Mouse (Mus musculus) brain, embryonic 14.5 days (tissue): Measurements from ENCODE around the gene Gm27027. TPM values are rescaled to one million over a fixed set of nuclear protein-coding genes. Genes with fewer than 3 reads are reported as not detected.

Source experiments
- DNase-seq: peaks from one replicate; pipeline ENCODE4 v3.0.0-alpha.2; 2011; ENCODE audit warnings: low read depth
- CTCF ChIP-seq: fragments of 200-500 bp; IDR thresholded peaks from 2 replicates; pipeline ENCODE4 v1.5.1; 2012; ENCODE audit warnings: inconsistent platforms, mild to moderate bottlenecking, moderate library complexity, borderline replicate concordance; ENCODE audit not compliant: insufficient read depth, insufficient read length; ENCODE audit errors: extremely low read depth
- POLR2A ChIP-seq: fragments of 200-500 bp; IDR thresholded peaks from 2 replicates; pipeline ENCODE4 v1.6.1; 2012; ENCODE audit warnings: mild to moderate bottlenecking, inconsistent platforms, borderline replicate concordance; ENCODE audit not compliant: poor library complexity, insufficient read depth, insufficient read length, severe bottlenecking; ENCODE audit errors: extremely low read depth
- polyA plus RNA-seq: library from polyadenylated mRNA; depleted of rRNA; stranded (reverse); fragments of >200 nt; gene quantifications from 2 replicates; pipeline ENCODE4 v1.2.3, GENCODE M21; 2012; rRNA removed

The Gm27027 gene
- polyA plus RNA-seq, result 0.16 TPM in 1 of 2 replicates, not detected in the other

DNA sequence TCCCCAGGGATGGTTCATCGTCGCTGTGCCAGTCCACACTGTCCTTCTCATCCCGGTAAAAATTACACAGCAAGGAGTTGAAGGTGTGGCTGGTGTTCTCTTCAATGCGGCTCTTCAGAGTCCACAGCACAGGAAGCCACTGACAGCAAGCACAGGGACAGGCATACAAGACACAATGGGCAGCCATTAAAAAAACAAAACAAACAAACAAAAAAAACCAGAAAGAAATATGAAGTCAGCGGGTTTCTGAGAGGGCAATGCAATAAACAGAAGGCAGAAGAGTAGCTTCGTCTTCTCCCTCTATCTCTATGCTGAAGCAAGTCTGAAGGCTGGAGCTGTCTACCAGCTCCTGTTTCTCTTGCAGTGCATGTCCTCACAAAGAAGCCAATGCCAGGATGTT is at the start of gene Gm27027:
Gm27027 (minus strand) TSS at position 101 of the 400 bp plus-strand sequence.
- no peak for DNase-seq
- TF ChIP-seq CTCF, result no peak

GRCm38 (mm10) chr2:94045411-94046090 is 49.4 kb upstream of the Gm27027 start:
- DNase-seq, result peak; percentile 65
- TF ChIP-seq CTCF (no peak), POLR2A (no peak)

GRCm38 (mm10) chr2:94044174-94044573 is 48.0 kb upstream of the Gm27027 start:
- DNase-seq, result peak; percentile 22
- TF ChIP-seq CTCF (no peak), POLR2A (no peak)

GRCm38 (mm10) chr2:94043662-94044061 is 47.5 kb upstream of the Gm27027 start:
- TF ChIP-seq CTCF, result no peak
- TF ChIP-seq POLR2A, result no peak
- DNase-seq, result peak; percentile 90

DNA sequence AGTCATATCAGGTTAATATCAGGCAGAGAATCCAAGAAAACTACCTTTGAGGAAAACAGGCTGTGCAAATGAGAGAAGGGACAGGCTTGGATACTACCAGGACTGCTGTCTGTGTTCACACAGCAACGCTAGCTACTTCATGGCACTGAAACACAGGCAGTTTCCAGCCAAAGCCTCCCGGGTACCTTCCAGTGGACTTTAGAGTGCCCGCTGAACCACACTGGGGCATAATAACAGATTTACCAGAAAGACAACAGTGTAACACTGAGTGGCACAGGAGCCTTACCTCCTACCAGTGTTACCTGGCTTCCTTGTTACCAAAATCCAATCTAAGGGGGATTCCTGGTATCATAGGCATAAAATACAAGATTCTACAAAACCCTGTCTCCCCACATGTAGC is 46.3 kb upstream of the Gm27027 start:
- no peak for DNase-seq
- TF ChIP-seq POLR2A, result no peak
- TF ChIP-seq CTCF, result no peak

- TF ChIP-seq CTCF (no peak), POLR2A (no peak)
- no peak for DNase-seq
These were observed 44.4 kb upstream of the Gm27027 start for GRCm38 (mm10) chr2:94040391-94041125.

GRCm38 (mm10) chr2:94035428-94036331 is 39.5 kb upstream of the Gm27027 start:
- TF ChIP-seq POLR2A (no peak), CTCF (peak; percentile 90)
- DNase-seq, result peak; percentile 90

DNA sequence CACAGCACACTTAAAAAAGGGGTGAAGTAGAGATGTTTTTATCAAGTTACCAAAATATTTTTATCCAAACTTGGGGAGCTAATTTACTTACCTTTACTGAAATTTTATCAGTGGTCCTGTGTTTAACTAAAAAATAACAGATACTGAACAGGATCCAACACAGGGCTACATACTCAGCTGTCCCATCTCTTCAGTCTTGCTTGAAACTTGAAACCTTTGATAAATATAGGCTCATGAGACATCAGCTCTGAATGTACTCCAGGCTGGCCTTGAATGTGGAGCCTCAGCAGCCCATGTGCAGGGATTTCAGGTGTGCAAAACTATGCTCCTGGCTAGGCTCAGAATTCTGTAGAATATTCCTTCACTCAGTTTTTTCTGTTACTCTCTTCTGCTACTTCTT is 34.4 kb upstream of the Gm27027 start:
- TF ChIP-seq CTCF (no peak), POLR2A (no peak)
- no peak for DNase-seq

DNA sequence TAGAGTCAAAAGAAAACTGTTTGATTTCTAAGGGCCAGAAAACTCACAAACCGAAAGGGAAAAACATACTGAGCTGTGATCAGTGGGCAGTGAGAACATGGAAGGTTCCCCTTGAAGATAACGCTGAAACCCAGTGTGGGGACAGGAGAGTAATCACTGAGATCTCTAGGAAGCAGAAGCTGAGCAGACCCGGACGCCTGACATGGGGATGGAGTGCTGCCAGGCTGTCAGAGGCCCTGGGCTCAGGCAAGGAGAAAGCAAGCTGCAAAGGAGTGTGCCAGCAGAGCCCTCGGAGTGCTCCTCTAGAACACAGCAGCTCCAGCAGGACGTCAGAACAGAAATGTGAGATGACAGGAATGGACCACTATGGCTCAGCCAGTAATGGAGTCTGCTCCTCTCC is 28.5 kb upstream of the Gm27027 start:
- DNase-seq, result no peak
- TF ChIP-seq POLR2A, result no peak
- TF ChIP-seq CTCF, result no peak

DNA sequence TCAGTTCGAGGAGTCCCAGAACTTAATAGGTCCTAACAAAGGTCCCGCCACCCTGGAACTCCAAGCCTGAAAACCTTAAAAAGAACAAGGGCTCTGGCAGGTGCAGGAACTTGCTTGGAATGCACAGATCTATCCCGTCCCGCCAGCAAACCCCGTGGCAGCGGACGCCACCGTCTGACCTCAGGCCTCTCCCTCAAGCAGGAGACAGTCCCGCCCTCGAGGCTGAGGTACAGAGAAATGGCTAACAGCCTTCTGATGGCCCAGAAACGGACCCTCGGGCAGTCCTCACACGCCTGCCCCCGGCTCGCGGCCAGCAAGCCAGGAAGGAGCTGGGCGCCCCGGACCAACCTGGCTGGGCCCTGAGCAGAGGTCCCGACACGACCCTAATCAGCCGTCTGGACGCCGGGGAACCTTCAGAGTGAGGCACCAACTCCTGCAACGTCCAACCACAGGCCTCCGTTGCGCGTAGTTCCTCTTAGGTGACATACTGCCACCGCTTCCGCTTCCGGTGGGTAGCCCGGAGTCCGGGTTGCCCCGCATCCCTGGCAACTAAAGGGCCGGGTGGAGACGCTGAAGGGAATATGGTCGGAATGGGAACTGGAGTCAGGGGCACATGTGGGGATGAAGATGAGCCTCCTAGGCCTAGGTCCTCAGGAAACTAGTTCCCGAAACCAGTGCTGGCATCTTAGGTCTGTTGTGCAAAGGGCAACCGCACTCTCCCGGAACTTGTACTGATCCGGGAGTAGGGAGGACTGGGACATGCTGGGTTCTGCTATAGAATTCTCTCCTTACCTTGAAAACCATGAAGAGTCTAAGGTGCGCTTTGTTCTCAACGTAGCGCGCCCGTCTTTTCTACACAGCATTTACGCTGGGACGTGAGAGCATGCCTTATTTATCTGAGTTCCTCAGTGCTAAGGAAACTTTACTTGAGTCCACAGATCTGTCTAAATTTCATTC is 14.5 kb upstream of the Gm27027 start, which contains the start of gene Alkbh3:
Alkbh3 (minus strand) TSS at position 473 of the 957 bp plus-strand sequence.
- peak; percentile 98 for DNase-seq
- peak; percentile 40; the same call in 1 of the 2 replicates for TF ChIP-seq POLR2A
- TF ChIP-seq CTCF, result no peak

DNA sequence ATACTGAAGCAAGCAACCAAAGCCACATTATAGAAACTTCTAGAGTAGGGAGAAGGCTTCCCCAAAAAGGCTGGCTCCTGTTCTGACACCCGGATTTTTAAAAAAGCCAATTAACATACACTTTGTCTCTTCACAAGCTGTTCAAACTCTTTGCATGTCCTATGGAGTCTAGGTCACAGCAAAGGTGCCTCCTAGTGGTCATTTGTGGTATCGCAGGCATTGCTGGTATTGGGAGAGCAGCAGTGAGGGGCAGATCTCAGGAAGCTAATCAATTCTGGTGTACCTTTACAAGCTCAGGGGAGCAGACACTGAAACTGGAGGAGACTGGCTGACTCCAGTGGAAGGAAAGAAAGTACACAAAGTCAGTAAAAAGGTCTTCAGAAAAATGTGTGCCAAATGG is 6.2 kb upstream of the Gm27027 start:
- DNase-seq, result peak; percentile 89
- peak; percentile 89; the same call in 1 of the 2 replicates for TF ChIP-seq CTCF
- no peak for TF ChIP-seq POLR2A

DNA sequence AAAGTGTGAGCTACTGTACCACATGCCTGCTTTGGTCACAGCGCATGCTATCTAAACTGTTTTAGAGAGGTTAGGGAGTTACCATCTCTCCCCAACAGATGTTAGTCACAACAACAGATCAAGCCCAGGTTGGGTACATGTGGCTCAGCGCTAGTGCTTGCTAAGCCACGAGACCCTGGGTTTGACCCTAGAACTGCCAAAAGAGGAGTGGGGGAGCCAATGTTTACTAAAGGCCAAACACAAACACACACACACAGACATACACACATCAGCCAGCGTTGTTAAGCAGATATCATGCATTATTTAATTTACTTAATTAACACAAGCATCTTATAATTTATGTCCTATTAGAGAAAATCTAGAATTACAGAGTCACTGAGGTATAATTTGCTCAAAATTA is 5.8 kb upstream of the Gm27027 start:
- no peak for DNase-seq
- TF ChIP-seq POLR2A (no peak), CTCF (no peak)
